Mouse (Mus musculus): ENCODE measurements around the gene Slc16a1.

DNA sequence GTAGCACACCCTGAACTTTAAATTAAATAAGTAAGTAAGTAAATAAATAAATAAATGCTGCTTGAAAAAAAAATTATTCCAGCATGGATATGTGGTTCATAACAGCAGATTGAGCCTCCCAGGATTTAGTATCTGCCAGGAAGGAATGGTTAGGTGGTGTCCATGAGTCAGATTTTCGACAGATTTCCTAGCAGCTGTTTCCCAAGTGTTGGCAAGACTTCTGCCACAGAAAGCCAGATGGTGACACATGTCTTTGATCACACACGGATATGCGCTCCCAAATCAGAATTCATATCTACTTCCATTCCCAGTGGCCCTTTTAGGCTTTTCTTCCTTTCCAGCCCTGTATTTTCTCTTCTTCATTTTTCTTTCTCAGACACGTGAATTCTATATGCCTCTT lies 28.5 kb downstream of the Slc16a1 start:
- no peak for TF ChIP-seq CTCF (IDR thresholded peaks at IDR 0.05; ENCODE audit: borderline replicate concordance, control insufficient read depth, extremely low read depth, insufficient read depth, low read length, poor library complexity)
- no peak for TF ChIP-seq POLR2A (IDR thresholded peaks at IDR 0.05; ENCODE audit: control insufficient read depth, extremely low read depth, insufficient read depth, low read length, poor library complexity)

Data from thymus, adult 2 months (tissue).